Mouse (Mus musculus): ENCODE data around the gene Ssh3. TPM values are rescaled to one million over a fixed set of nuclear protein-coding genes. Genes with fewer than 3 reads are reported as not detected.

Ssh3 gene
- polyA plus RNA-seq, 1 experiment from 2014 or later = 4.2 TPM

GRCm38 (mm10) chr19:4301735-4302651 is 33.0 kb upstream of the Ssh3 start:
- Histone ChIP-seq H3K27me3 (replicated peaks; ENCODE audit: low read depth, poor library complexity, severe bottlenecking) (no peaks in the 10 kb centered on the region), H3K4me3 (peak overlapping the region; percentile 43), H3K4me1 (peaks cover 67% of the 10 kb centered on the region), H3K9me3 (no peaks in the 10 kb centered on the region), H3K27ac (replicated peaks) (peak overlapping the region; percentile 79), H3K36me3 (replicated peaks) (peaks cover 11% of the 10 kb centered on the region)
- 33% methylated on average over 21 of the region's 21 CpGs for WGBS
- DNase-seq (ENCODE audit: low spot score) = peak; percentile 47

- no peak for DNase-seq (ENCODE audit: low spot score)
- Histone ChIP-seq H3K27me3 (replicated peaks; ENCODE audit: low read depth, poor library complexity, severe bottlenecking) (no peaks in the 10 kb centered on the region), H3K4me1 (peaks cover 68% of the 10 kb centered on the region), H3K4me3 (no peak overlapping the region), H3K9me3 (no peaks in the 10 kb centered on the region), H3K36me3 (replicated peaks) (peaks cover 19% of the 10 kb centered on the region), H3K27ac (replicated peaks) (peak overlapping the region; percentile 79; the same call in 1 of the 2 replicates)
- WGBS = 74% methylated on average over 11 of the region's 11 CpGs
Measured at GRCm38 (mm10) chr19:4300852-4301734, 32.1 kb upstream of the Ssh3 start.

GRCm38 (mm10) chr19:4300271-4300704 is 31.3 kb upstream of the Ssh3 start:
- H3K27ac ChIP-seq (replicated peaks) = no peak overlapping the region; the same call in 1 of the 2 replicates
- H3K36me3 ChIP-seq (replicated peaks) = peaks cover 27% of the 10 kb centered on the region
- H3K9me3 ChIP-seq = no peaks in the 10 kb centered on the region
- H3K4me1 ChIP-seq = peaks cover 65% of the 10 kb centered on the region
- H3K4me3 ChIP-seq = no peak overlapping the region
- WGBS = 56% methylated on average over 7 of the region's 7 CpGs
- no peak for DNase-seq (ENCODE audit: low spot score)
- H3K27me3 ChIP-seq (replicated peaks; ENCODE audit: low read depth, poor library complexity, severe bottlenecking) = no peaks in the 10 kb centered on the region

GRCm38 (mm10) chr19:4299574-4300270 is 30.7 kb upstream of the Ssh3 start:
- H3K9me3 ChIP-seq = no peaks in the 10 kb centered on the region
- H3K27ac ChIP-seq (replicated peaks) = no peak overlapping the region; the same call in 1 of the 2 replicates
- H3K4me3 ChIP-seq = no peak overlapping the region
- no peak for DNase-seq (ENCODE audit: low spot score)
- H3K27me3 ChIP-seq (replicated peaks; ENCODE audit: low read depth, poor library complexity, severe bottlenecking) = no peaks in the 10 kb centered on the region
- H3K36me3 ChIP-seq (replicated peaks) = peaks cover 32% of the 10 kb centered on the region
- 80% methylated on average over 6 of the region's 6 CpGs for WGBS
- peaks cover 62% of the 10 kb centered on the region for H3K4me1 ChIP-seq

- H3K4me1 ChIP-seq = peaks cover 61% of the 10 kb centered on the region
- 90% methylated on average over 7 of the region's 7 CpGs for WGBS
- H3K36me3 ChIP-seq (replicated peaks) = peaks cover 38% of the 10 kb centered on the region
- H3K27ac ChIP-seq (replicated peaks) = no peak overlapping the region
- no peaks in the 10 kb centered on the region for H3K27me3 ChIP-seq (replicated peaks; ENCODE audit: low read depth, poor library complexity, severe bottlenecking)
- H3K4me3 ChIP-seq = no peak overlapping the region
- DNase-seq (ENCODE audit: low spot score) = no peak
- no peaks in the 10 kb centered on the region for H3K9me3 ChIP-seq
Measured at GRCm38 (mm10) chr19:4299126-4299525, 30.1 kb upstream of the Ssh3 start.

DNA sequence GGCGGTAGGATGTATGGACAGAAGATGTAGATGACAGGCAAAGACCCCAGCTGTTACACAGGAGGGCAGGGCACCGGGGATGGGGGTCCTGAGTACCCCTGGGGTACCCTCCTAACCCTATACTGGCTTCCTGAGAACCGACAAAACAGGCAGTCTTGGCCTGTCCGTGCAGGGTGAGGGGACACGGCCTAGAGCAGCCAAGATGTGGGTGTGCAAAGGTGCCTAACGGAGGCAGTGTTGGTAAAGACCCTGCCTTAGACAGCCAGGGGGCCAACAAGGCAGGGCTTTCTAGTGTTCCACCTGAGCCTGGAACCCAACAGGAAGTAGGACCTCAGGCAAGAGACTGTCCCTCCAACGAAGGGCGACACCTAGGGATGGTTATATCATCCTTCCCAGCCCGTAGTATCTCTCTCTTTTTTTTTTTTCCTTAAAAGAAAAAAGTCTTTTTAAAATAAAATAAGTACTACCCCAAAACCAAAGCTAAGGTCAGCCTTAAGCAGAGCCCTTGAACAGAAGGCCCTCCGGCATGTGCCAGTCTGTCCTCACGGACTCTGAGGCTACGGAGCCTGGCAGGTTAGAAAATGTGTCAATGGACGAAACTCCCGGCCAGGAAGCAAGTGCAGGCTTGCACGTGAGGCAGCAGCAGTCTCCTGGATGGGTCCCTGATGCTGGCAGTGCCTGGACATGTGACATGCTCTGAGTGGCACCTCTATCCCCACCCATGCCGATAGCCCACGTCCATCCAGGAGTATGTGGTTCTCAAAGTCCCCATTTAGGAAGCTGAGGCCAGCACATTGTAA is 29.5 kb upstream of the Ssh3 start:
- no peak for DNase-seq (ENCODE audit: low spot score)
- Histone ChIP-seq H3K4me1 (peaks cover 55% of the 10 kb centered on the region), H3K27me3 (replicated peaks; ENCODE audit: low read depth, poor library complexity, severe bottlenecking) (no peaks in the 10 kb centered on the region), H3K36me3 (replicated peaks) (peaks cover 44% of the 10 kb centered on the region), H3K27ac (replicated peaks) (no peak overlapping the region), H3K9me3 (no peaks in the 10 kb centered on the region), H3K4me3 (no peak overlapping the region)
- 90% methylated on average over 17 of the region's 17 CpGs for WGBS

GRCm38 (mm10) chr19:4297851-4298250 is 28.9 kb upstream of the Ssh3 start:
- H3K4me1 ChIP-seq = peaks cover 48% of the 10 kb centered on the region
- DNase-seq (ENCODE audit: low spot score) = no peak
- no peak overlapping the region for H3K27ac ChIP-seq (replicated peaks)
- 91% methylated on average over 5 of the region's 5 CpGs for WGBS
- no peaks in the 10 kb centered on the region for H3K27me3 ChIP-seq (replicated peaks; ENCODE audit: low read depth, poor library complexity, severe bottlenecking)
- peaks cover 51% of the 10 kb centered on the region for H3K36me3 ChIP-seq (replicated peaks)
- no peaks in the 10 kb centered on the region for H3K9me3 ChIP-seq
- H3K4me3 ChIP-seq = no peak overlapping the region

- Histone ChIP-seq H3K9me3 (no peaks in the 10 kb centered on the region), H3K36me3 (replicated peaks) (peaks cover 64% of the 10 kb centered on the region), H3K27me3 (replicated peaks; ENCODE audit: low read depth, poor library complexity, severe bottlenecking) (no peaks in the 10 kb centered on the region), H3K4me1 (peaks cover 35% of the 10 kb centered on the region), H3K4me3 (no peak overlapping the region), H3K27ac (replicated peaks) (no peak overlapping the region)
- WGBS = 89% methylated on average over 2 of the region's 2 CpGs
- no peak for DNase-seq (ENCODE audit: low spot score)
Measured at GRCm38 (mm10) chr19:4296611-4297010, 27.6 kb upstream of the Ssh3 start.

GRCm38 (mm10) chr19:4295391-4295790 is 26.4 kb upstream of the Ssh3 start:
- Histone ChIP-seq H3K36me3 (replicated peaks) (peaks cover 76% of the 10 kb centered on the region), H3K27me3 (replicated peaks; ENCODE audit: low read depth, poor library complexity, severe bottlenecking) (no peaks in the 10 kb centered on the region), H3K4me1 (peaks cover 23% of the 10 kb centered on the region), H3K4me3 (no peak overlapping the region), H3K27ac (replicated peaks) (no peak overlapping the region), H3K9me3 (no peaks in the 10 kb centered on the region)
- WGBS = 93% methylated on average over 4 of the region's 4 CpGs
- DNase-seq (ENCODE audit: low spot score) = no peak

DNA sequence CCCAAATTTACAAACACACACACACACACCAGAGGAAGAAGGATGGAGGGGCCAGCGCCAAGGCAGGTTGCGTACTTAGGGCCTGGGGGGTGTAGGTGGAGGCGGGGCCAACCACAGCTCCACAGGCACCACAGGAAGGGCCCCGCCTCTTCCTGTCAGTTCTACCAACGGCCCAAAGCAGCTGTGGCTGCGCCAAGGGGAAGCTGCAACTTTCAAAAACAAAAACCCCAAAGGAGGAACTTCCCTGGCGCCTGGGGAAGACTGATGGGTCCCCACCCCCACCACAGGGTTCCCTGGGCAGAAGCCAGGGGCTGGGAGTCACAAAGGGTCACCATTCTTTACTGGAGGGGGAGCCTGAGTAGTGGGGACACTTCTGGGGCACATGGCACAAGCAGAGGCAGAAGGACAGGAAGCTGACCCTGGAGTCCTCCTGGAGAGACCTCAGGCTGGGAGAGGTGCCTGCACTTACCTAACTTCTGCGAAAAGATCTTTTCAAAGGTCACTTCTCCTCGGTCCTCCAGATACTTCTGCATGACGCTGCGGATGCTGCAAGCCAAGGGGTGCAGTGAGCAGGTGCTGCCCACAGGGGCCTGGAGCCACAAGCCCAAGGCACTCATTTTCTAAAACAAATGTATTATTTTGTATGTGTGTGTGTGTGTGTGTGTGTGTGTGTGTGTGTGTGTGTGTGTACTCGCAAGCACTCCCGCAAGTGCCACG is 25.6 kb upstream of the Ssh3 start:
- WGBS = 72% methylated on average over 14 of the region's 14 CpGs
- DNase-seq (ENCODE audit: low spot score) = no peak
- H3K36me3 ChIP-seq (replicated peaks) = peaks cover 84% of the 10 kb centered on the region
- H3K4me3 ChIP-seq = no peak overlapping the region
- H3K27ac ChIP-seq (replicated peaks) = peak overlapping the region; percentile 20; the same call in 1 of the 2 replicates
- no peaks in the 10 kb centered on the region for H3K27me3 ChIP-seq (replicated peaks; ENCODE audit: low read depth, poor library complexity, severe bottlenecking)
- H3K4me1 ChIP-seq = peaks cover 18% of the 10 kb centered on the region
- no peaks in the 10 kb centered on the region for H3K9me3 ChIP-seq

- Histone ChIP-seq H3K27me3 (replicated peaks; ENCODE audit: low read depth, poor library complexity, severe bottlenecking) (no peaks in the 10 kb centered on the region), H3K4me1 (peaks cover 7% of the 10 kb centered on the region), H3K9me3 (no peaks in the 10 kb centered on the region), H3K4me3 (no peak overlapping the region), H3K27ac (replicated peaks) (no peak overlapping the region), H3K36me3 (replicated peaks) (peaks cover 100% of the 10 kb centered on the region)
- DNase-seq (ENCODE audit: low spot score) = no peak
- WGBS = 90% methylated on average over 11 of the region's 11 CpGs
Measured at GRCm38 (mm10) chr19:4291161-4291560, 22.2 kb upstream of the Ssh3 start.

All from embryonic facial prominence, embryonic 10.5 days (tissue).